Mouse (Mus musculus) frontal cortex, postnatal 14 days (tissue): ENCODE data around the gene Vps25.

ENCODE experiments used
- DNase-seq, 2 experiments: peaks; one replicate each; pipeline ENCODE4 v3.0.0; 2022; ENCODE audit warnings: low spot score in 2 of 2

Vps25 gene

DNA sequence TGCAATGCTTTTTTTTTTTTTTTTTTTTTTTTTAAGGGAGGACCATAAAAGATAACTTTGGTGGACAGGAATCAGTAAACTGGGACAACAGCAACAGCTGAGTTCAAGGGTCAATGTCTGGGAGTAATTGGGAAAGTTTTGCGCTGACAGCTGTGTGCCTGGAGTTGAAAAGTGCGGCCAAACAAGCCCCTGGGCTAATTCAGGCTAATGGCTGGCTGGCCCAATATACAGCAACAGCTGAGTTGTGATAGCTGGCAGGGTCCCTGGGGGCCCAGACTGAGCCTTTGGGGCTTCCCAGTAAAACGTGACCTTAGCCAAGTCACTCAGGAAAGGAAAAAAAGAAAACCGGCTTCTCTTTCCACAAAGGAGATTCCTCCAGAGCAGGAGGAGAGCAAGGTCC, 8.4 kb upstream of the Vps25 start:
- no peak for DNase-seq

DNA sequence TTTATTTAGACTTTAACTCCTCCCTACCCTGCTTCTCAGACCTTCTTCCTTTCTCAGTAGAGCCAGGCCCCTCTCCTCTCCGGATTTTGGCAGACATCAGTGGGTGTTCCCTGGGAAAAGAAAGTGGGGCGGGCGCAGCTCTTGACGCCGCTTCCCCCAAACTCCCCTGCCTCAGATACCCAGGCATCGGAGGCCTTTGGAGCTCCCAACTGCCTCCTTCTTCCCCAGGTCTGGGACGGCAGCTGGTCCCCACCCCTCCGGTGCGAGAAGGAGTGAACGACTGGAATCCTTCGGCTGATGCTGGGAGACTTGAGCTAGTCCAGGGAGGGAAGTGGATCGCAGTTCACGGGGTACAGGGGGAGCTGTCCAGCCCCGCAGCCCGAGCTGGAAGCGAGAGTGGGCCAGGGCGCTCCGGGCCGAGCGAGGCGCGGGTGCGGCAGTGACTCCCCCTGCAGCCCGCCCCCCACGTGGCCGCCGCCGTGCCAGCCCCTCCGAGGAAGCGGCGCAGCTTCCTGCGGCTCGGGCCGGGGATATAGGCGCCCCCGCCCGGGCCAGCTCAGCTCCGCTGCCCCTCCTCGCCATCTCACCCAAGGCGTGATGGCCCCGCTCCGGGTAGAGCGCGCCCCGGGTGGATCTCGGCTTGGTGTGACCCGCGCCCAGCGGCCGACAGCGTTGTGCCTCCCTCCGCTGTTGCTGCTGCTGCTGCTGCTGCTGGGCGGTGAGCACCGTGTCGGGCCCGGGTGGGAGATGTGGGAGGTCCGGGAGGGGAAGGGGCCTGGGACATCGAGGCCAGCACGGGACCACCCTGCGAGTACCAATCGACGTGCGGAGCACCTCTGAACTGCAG, 7.4 kb upstream of the Vps25 start, which contains the start of gene Ramp2:
Gene Ramp2 (plus strand): TSS at position 174 of the 847 bp plus-strand sequence.
- DNase-seq: no peak

- no peak for DNase-seq
Observed at GRCm38 (mm10) chr11:101246702-101247012, 6.8 kb upstream of the Vps25 start.

DNA sequence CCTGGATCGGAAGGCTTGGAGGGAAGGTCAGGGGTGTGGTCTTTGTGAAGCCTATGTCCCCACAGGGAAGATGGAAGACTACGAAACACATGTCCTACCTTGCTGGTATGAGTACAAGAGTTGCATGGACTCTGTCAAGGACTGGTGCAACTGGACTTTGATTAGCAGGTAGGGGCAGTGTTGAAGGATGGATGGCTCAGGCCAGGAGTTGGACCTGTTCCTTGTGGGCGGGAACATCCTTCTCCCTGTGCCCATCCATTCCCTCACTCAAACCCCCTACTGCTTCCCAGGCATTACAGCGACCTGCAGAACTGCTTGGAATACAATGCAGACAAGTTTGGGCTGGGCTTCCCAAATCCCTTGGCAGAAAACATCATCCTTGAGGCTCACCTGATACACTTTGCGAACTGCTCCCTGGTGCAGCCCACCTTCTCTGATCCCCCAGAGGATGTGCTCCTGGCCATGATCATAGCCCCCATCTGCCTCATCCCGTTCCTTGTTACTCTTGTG, 5.9 kb upstream of the Vps25 start:
- DNase-seq: no peak

GRCm38 (mm10) chr11:101248258-101248994, 5.1 kb upstream of the Vps25 start:
- DNase-seq: no peak

DNA sequence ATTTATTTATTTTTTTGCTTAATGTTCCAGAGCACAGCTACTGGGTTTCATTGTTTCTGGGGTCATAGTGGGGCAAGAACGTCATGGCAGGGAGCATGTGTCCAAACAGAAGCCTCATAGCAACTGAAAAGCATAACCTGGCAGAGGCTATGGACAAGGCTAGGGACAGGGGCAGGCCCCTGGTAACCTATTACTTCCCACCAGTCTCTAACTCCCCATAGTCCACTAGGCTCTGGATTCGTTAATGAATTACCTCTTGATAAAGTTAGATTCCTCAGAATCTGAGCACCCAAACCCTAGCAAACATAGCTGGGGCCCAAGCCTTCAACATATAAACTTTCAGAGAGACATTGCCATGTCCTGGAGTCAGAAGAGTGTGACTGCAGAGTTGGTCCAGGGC, 2.5 kb upstream of the Vps25 start:
- no peak for DNase-seq

GRCm38 (mm10) chr11:101252941-101253340, 566 bp upstream of the Vps25 start:
- no peak for DNase-seq

- DNase-seq: no peak
Observed at GRCm38 (mm10) chr11:101255826-101256775, 2.6 kb downstream of the Vps25 start.

DNA sequence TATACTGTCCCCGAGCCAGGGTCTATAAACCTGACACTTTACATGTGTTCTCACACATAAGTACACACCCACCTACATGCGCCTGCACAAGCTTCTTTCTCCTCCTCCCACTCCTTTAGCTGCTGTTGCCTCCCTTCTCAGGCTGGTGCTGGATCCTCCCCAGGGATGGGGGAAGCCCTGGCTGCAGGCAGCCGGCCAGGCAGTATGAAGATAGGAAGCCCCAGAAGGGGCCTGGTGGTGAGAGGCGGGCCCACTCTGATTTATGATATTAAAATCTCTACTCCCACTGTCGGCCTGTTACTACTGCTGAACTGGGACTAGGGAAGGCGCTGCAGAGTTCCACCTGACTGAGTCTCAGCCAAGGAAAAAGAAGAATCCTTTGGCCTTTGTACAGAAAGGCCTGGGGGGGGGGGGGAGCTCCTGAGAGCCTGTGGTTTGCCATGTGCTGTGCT, 5.8 kb downstream of the Vps25 start:
- peak in 1 of 2 experiments; percentile 57 for DNase-seq

DNA sequence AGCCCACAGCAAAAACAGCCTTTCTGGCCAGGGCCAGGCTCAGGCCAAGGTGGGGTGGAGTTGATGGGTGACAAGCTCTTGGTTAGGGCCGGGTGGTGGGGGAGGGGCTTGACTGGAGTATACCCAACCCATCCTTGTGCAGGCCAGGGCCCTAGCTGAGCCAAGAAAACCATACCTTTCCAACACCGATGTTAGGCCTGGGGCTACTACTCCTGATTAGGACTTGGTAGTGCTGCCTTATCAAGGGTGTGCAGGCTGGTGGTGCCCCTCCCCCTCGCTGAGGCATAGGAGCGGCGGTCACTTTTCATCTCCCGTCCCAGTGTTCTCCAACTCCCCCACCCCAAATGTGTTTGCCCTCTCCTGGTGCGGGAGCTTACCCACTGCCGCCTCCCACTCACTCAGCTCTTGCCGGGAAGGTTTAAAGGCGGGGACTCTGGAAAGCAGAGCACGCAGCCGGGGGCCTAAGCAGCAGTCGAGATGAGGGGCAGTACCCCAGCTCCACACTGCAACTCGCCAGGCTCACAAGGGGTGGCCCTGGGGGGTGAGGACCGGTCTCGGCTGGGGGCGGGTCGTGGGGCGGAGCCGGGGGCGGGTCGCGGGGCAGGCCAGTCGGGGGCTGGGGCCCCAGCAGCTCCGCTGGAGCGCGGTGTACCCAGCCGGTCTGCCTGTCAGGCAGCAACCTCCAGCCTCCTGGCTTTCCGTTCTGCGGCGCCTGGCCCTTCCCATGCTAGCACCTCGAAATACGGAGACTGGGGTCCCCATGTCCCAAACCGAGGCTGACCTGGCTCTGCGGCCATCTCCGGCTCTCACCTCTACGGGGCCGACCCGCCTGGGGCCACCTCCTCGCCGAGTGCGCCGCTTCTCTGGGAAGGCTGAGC, 6.7 kb downstream of the Vps25 start, which contains the start of gene Wnk4:
Gene Wnk4 (plus strand): TSS at position 620 of the 878 bp plus-strand sequence.
- no peak for DNase-seq

DNA sequence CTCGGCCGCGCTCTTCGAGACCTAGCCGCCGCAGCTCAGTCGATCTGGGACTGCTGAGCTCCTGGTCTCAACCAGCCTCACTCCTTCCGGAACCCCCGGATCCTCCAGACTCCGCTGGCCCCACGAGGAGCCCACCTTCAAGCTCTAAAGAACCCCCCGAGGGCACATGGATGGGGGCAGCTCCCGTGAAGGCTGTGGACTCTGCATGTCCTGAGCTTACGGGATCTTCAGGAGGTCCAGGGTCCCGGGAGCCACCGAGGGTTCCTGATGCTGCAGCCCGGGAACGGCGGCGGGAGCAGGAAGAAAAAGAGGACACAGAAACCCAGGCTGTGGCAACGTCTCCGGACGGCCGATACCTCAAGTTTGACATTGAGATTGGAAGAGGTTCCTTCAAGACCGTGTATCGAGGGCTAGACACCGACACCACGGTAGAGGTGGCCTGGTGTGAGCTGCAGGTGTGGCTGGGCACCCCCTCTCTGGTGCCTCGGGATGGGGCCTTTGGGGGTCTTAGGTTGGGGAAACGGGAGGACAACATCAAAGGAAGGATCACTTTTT, 7.4 kb downstream of the Vps25 start:
- no peak for DNase-seq

DNA sequence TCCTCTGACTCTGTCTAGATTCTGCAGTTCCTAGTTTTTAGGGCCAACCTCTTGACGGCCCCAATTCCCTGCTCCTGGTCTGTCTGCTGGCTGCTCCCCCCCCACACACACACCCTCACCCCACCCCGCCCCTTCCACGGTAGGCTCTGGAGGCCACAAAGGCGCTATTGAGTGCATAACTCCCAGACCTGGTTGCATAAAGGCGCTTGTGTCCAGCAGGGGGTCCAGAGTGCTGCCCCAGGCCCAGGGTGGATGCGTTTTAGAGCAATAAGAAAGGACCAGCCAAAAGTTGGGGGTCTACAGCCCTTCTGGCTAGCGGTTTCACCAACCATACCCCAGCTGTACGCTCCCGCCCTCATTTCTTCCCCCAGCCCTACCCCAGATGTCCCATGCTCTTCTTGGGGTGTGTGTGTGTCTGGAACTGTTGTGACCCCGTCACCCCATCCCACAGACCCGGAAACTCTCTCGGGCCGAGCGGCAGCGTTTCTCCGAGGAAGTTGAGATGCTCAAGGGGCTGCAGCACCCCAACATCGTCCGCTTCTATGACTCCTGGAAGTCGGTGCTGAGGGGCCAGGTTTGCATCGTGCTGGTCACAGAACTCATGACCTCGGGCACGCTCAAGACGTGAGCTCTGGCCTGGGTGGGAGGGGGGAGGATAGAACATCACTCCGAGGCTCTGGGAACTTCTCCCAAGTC, 8.9 kb downstream of the Vps25 start:
- DNase-seq: no peak

GRCm38 (mm10) chr11:101263138-101263988, 9.9 kb downstream of the Vps25 start:
- no peak for DNase-seq

- no peak for DNase-seq
Observed at GRCm38 (mm10) chr11:101263989-101264280, 10.4 kb downstream of the Vps25 start.

- DNase-seq: no peak
Observed at GRCm38 (mm10) chr11:101264954-101265471, 11.5 kb downstream of the Vps25 start.

GRCm38 (mm10) chr11:101265906-101266305, 12.4 kb downstream of the Vps25 start:
- DNase-seq: no peak

DNA sequence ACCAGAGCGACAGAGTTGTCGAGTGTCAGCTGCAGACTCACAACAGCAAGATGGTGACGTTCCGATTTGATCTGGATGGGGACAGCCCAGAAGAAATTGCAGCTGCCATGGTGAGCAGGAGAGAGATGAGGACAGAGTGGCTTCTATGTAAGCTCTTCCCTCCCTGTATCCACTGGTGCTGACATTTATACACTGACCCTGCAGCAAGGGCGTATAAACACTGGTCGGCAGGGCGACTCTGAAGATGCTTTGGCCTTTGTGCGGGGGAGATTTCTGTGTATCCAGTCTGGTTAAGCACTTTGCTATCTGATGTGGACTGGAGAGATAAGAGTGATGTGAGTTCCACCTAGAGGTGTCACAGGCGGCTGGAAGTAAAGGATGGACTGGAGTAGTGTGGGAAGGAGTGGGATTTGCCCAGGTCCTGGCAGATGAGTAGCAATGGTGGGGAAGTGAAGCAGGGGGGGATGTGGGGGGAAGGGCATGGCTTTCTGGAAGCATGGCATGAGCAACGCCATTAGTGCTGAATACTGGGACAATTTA, 16.1 kb downstream of the Vps25 start:
- no peak for DNase-seq

DNA sequence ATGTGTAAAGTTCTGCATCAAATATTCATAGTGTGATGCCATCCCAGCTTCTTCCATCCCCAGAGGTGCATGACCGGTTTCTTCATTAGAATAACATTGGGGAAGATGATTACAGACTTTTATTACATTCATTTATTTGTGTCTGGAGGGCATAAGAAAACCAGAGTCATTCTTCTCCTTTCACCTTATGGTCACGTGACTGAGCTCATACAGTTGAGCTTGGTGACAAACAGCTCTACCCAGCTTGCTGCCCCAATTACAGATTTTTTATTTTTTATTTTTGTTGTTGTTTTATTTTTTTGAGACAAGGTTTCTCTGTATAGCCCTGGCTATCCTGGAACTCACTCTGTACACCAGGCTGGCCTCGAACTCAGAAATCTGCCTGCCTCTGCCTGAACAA, 18.9 kb downstream of the Vps25 start:
- no peak for DNase-seq
